Mouse (Mus musculus): Measurements from ENCODE around the gene Gm21974.
A peak's percentile ranks its signal among the peaks of the same experiment; 100 is the strongest.
"Not testable (repeated sequence)": the region's sequence is repeated elsewhere in the genome, so short reads cannot be mapped to it uniquely, and the experiment has no call there.

Gm21974 gene

GRCm38 (mm10) chr7:127915293-127915692 lies 20.0 kb upstream of the Gm21974 start:
- ATAC-seq (ENCODE audit: low TSS enrichment) = no peak

- no peak for ATAC-seq (ENCODE audit: low TSS enrichment)
Measured at GRCm38 (mm10) chr7:127912938-127913337, 17.7 kb upstream of the Gm21974 start.

GRCm38 (mm10) chr7:127912190-127912871 lies 17.1 kb upstream of the Gm21974 start, which contains the start of gene Kat8:
TSS of gene Kat8 (plus strand) at chr7:127912516.
- ATAC-seq (ENCODE audit: low TSS enrichment) = peak; percentile 97

- ATAC-seq (ENCODE audit: low TSS enrichment) = no peak
Measured at GRCm38 (mm10) chr7:127908656-127909055, 13.4 kb upstream of the Gm21974 start.

- ATAC-seq (ENCODE audit: low TSS enrichment) = no peak
Measured at GRCm38 (mm10) chr7:127907939-127908338, 12.7 kb upstream of the Gm21974 start.

GRCm38 (mm10) chr7:127903971-127904796 lies 8.9 kb upstream of the Gm21974 start, which contains the start of gene Bckdk:
TSS of gene Bckdk (plus strand) at chr7:127904082.
- ATAC-seq (ENCODE audit: low TSS enrichment) = peak; percentile 88

- no peak for ATAC-seq (ENCODE audit: low TSS enrichment)
Measured at GRCm38 (mm10) chr7:127901772-127902171, 6.5 kb upstream of the Gm21974 start.

- ATAC-seq (ENCODE audit: low TSS enrichment) = no peak
Measured at GRCm38 (mm10) chr7:127899997-127900396, 4.7 kb upstream of the Gm21974 start.

GRCm38 (mm10) chr7:127898179-127898956 lies 3.1 kb upstream of the Gm21974 start:
- no peak for ATAC-seq (ENCODE audit: low TSS enrichment)

GRCm38 (mm10) chr7:127897542-127897941 lies 2.3 kb upstream of the Gm21974 start:
- ATAC-seq (ENCODE audit: low TSS enrichment) = no peak

- no peak for ATAC-seq (ENCODE audit: low TSS enrichment)
Measured at GRCm38 (mm10) chr7:127896384-127896783, 1.1 kb upstream of the Gm21974 start.

- not testable (repeated sequence) for ATAC-seq (ENCODE audit: low TSS enrichment)
Measured at GRCm38 (mm10) chr7:127895891-127896290, 637 bp upstream of the Gm21974 start.

GRCm38 (mm10) chr7:127894480-127894879 lies 774 bp downstream of the Gm21974 start:
- no peak for ATAC-seq (ENCODE audit: low TSS enrichment)

GRCm38 (mm10) chr7:127890798-127891197 lies 4.5 kb downstream of the Gm21974 start, which contains the start of gene Prss53:
TSS of gene Prss53 (minus strand) at chr7:127890970.
- no peak for ATAC-seq (ENCODE audit: low TSS enrichment)

GRCm38 (mm10) chr7:127888821-127889220 lies 6.4 kb downstream of the Gm21974 start:
- ATAC-seq (ENCODE audit: low TSS enrichment) = no peak

- ATAC-seq (ENCODE audit: low TSS enrichment) = no peak
Measured at GRCm38 (mm10) chr7:127887781-127888180, 7.5 kb downstream of the Gm21974 start.

- no peak for ATAC-seq (ENCODE audit: low TSS enrichment)
Measured at GRCm38 (mm10) chr7:127887191-127887590, 8.1 kb downstream of the Gm21974 start.

GRCm38 (mm10) chr7:127886551-127886950 lies 8.7 kb downstream of the Gm21974 start:
- ATAC-seq (ENCODE audit: low TSS enrichment) = no peak

GRCm38 (mm10) chr7:127885951-127886350 lies 9.3 kb downstream of the Gm21974 start:
- no peak for ATAC-seq (ENCODE audit: low TSS enrichment)

- ATAC-seq (ENCODE audit: low TSS enrichment) = no peak
Measured at GRCm38 (mm10) chr7:127880431-127880830, 14.8 kb downstream of the Gm21974 start.

GRCm38 (mm10) chr7:127879301-127879700 lies 16.0 kb downstream of the Gm21974 start:
- ATAC-seq (ENCODE audit: low TSS enrichment) = no peak

Data from frontal cortex, adult (tissue).